Mouse (Mus musculus) urinary bladder, adult 18-20 months (tissue): Measurements from ENCODE around the gene Mocs2.

ENCODE experiments used
- DNase-seq, 2 experiments: peaks; one replicate each; pipeline ENCODE4 v3.0.0; 2022; ENCODE audit warnings: low spot score in 2 of 2, mixed read lengths in 2 of 2

Mocs2 gene

DNA sequence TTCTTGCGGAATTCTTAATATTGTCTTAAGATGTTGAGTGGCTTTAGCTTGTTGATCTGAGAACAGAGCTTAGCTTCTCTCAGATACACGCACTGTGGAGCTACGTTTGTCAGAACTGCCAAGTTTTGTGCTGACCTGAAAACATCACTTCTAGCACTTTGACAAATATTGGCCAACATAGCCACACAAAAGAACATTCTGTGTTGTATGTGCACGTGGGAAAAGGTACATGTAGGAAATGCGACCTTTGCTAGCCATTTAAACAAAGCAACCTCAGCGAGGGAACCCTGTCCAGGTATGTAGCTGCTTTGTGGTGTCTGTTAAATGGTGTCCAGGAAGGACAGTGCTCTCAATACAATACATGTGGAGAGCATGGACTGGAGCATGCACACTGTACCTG lies 36.0 kb downstream of the Mocs2 start:
- no peak for DNase-seq

DNA sequence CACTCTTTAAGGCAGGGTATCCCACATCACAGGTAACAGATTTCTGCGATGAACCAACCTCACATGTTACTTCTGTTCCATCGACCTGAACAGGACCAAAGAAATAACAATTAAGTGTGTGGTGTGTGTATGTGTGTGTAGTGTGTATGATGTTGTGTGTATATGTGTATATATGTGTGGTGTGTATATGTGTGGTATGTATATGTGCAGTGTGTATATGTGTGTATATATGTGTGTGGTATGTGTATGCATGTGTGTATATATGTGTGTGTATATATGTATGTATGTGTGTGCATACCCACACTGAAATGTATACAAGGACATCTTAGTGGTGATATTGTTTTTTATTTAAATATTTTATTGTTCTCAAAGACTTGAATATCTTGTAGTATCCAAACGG lies 36.4 kb downstream of the Mocs2 start:
- DNase-seq = no peak

DNA sequence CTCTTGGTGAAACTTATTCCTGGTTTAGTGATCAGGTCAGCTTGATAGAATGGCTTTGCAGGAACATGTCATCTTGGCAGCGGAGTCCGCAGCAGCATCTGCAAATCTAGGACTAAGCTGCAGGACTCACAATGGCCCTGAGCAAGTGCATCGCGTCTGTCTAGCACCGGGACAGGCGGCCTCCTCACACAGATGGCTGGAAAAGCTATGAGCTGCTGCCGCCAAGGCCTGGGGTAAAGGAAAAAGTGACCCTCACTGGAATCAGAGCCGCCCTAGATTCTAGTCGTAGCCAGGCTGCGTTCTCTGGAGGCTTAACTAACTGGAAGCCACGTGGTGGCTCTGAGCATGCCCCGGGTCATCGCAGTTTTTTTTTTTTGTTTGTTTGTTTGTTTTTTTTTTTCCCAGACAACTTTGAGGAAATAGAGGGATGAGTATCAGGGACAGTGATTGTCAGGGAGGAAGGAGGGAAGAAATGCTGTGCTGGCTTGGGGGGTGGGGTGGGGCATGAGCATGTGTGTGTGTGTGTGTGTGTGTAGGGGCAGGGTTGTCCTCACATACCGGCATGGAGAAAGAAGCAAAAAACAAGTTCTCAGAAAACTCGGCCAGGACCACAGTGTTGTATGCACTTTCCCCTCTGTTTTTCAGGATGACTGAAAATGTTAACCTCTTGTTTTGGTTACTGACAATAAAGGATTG lies 37.7 kb downstream of the Mocs2 start:
- DNase-seq = no peak

DNA sequence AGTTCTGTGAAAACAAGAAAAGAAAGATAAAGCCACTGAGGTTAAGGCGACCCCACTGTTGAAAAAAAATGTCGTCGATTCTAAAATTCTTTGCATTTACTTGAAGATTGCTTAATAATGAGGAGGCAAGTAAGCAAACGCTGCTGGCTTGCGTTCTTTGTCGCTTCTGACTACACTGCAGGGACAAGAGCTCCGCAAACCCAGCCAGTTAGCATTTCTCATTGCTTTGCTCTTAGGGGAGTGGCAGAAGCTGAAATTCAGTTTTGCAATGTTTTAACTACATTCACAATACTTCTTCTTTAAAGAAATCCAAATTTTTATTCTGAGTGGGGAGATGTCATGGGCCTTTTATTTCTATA lies 38.2 kb downstream of the Mocs2 start:
- DNase-seq = no peak

DNA sequence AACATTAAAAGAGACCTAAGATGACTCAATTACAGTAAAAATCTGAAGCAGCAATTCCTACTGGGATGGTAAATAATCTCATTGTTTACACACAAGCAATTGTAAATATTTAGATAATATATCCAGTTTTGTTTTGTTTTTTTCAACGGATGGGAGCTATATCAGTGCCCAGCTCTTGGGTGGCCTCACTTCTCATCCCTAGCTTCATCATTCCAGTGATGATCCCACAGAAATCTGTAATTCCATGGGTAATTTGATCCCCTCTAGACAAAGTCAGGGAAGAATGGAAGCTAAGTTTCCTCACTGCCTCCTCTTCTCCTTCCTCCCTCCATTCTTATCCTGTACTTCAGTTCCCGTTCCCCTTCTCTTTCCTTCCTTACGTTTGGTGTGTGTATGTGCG lies 39.5 kb downstream of the Mocs2 start:
- DNase-seq = no peak

DNA sequence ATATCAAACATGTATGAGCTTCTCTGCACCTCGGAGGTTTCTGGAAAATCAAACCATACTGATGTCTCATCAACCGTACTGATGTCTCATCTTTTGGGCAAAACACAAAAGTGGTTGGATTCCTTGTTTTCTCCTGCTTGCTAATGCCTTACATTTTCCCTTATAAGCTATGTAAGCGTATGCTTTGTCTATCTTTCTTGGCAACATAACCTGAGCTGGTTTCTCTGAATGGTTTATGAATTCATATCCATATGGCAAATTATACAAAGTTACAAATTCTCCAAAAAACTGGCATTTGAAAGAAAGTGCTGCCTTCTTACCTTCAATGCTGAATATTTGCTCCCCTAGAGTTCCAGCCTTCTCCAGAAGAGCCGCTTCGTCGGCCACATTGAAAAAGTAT lies 56.7 kb downstream of the Mocs2 start:
- no peak for DNase-seq

DNA sequence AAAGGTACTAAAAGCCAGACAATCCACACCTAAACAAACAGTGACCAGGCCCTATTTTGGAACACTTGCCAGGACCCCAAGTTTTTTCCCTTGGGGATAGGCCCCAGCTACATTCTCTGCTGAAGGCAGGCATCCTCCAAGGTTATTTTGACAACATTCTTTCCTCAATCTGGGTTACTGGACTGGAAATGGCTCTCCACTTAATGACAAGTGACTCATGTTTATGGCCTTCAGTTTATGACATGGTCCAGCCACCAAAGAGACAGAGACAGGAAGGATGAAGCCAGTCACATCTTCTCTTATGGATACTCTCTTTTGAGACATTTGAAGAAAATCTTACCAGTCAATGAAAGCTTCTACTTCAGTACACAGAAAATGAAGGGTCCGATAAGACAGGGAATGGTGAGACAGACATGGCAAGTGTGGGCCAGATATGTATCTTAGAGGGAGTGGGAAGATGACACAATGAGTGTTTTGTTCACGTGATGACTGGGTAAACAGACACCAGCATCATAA lies 58.0 kb downstream of the Mocs2 start:
- no peak for DNase-seq

DNA sequence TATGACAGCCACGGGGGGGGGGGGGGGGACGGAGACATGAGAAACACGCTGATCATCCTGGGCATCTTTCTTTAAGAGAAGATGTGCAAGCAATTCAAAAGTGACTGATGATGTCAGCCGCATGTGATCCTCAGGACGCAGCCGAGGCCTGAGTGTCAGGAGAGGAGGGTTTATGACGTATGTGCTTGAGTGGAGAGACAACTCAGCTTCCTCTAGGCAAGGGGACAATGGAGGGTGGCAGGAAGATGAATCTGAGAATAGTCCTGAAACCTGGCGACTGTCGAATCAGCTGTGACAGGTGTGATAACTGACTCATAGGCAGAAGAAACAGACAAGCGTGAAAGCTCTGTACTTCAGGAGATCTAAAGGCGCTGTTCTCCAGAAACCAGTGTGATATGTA lies 60.6 kb downstream of the Mocs2 start:
- DNase-seq = no peak
